ENCODE assay signal across 12 mouse cellular contexts in genomic region chr9:22814407-22815092, GRCm38 (mm10).
A peak's percentile ranks its signal among the peaks of the same experiment; 100 is the strongest.
DNase-seq lines count a peak whose midpoint lies in the region; ATAC-seq and TF ChIP-seq lines count a peak whose summit lies in the region.
"Had no signal": no experiment of that assay in that cellular context is flagged by ENCODE, and none has a peak within 500 bp of the region (broad histone marks: within the 10 kb centered on the region; RNA-seq: fewer than 3 reads in every experiment).

No protein-coding gene starts in this region.

- 43% methylated on average over 9 of the region's 9 CpGs for WGBS in kidney, embryonic 16.5 days
- WGBS in limb, embryonic 10.5 days = 38% methylated on average over 9 of the region's 9 CpGs

- no peak for TF ChIP-seq POLR2A in bone marrow macrophage, adult 2 months (IDR thresholded peaks at IDR 0.05; ENCODE audit: borderline replicate concordance, low read depth, low read length)

- H3K27ac ChIP-seq in kidney, embryonic 16.5 days (ENCODE audit: low read length) = no peak overlapping the region
- peak overlapping the region; percentile 33 for H3K27ac ChIP-seq in bone marrow macrophage, adult 2 months (ENCODE audit: insufficient read depth, low read depth, low read length)
- peak overlapping the region; percentile 66 for H3K27ac ChIP-seq in limb, embryonic 10.5 days
- H3K27ac ChIP-seq: forebrain, embryonic 13.5 days had no signal

- no peak overlapping the region for H3K9ac ChIP-seq in kidney, embryonic 16.5 days (replicated peaks; ENCODE audit: low read length)
- H3K9ac ChIP-seq: forebrain, embryonic 13.5 days had no signal

- H3K27me3 ChIP-seq in kidney, embryonic 16.5 days (ENCODE audit: insufficient read depth, low read length) = no peaks in the 10 kb centered on the region
- H3K27me3 ChIP-seq in limb, embryonic 10.5 days (ENCODE audit: low read depth, poor library complexity, severe bottlenecking) = no peaks in the 10 kb centered on the region
- H3K27me3 ChIP-seq: forebrain, embryonic 13.5 days had no signal

- 0 out of 2 replicates have a peak, but pooled peaks have one; percentile 19 for ATAC-seq in kidney, embryonic 16.5 days (ENCODE audit: low FRiP score, low TSS enrichment)
- peak; percentile 74 for ATAC-seq in common myeloid progenitor, adult 5-6 weeks (replicated peaks; ENCODE audit: low read depth, poor library complexity, severe bottlenecking)
- ATAC-seq: forebrain, embryonic 13.5 days had no signal

- H3K4me2 ChIP-seq in kidney, embryonic 16.5 days (replicated peaks; ENCODE audit: low read depth, low read length) = no peak overlapping the region
- H3K4me2 ChIP-seq: forebrain, embryonic 13.5 days had no signal

- H3K4me3 ChIP-seq in kidney, embryonic 16.5 days (ENCODE audit: low read length) = no peak overlapping the region
- peak overlapping the region; percentile 7 for H3K4me3 ChIP-seq in bone marrow macrophage, adult 2 months (ENCODE audit: insufficient read depth, low read length)
- H3K4me3 ChIP-seq in limb, embryonic 10.5 days = no peak overlapping the region
- H3K4me3 ChIP-seq: forebrain, embryonic 13.5 days had no signal

- no peaks in the 10 kb centered on the region for H3K36me3 ChIP-seq in kidney, embryonic 16.5 days (ENCODE audit: insufficient read depth, low read length)
- no peaks in the 10 kb centered on the region for H3K36me3 ChIP-seq in limb, embryonic 10.5 days

- H3K9me3 ChIP-seq in kidney, embryonic 16.5 days (ENCODE audit: low read length) = no peaks in the 10 kb centered on the region
- no peaks in the 10 kb centered on the region for H3K9me3 ChIP-seq in limb, embryonic 10.5 days (replicated peaks)
- H3K9me3 ChIP-seq: forebrain, embryonic 13.5 days had no signal

- TF ChIP-seq CTCF in bone marrow macrophage, adult 2 months (IDR thresholded peaks at IDR 0.05; ENCODE audit: low read depth, low read length) = no peak

- no peaks in the 10 kb centered on the region for H3K4me1 ChIP-seq in kidney, embryonic 16.5 days (ENCODE audit: insufficient read depth, low read length)
- H3K4me1 ChIP-seq in bone marrow macrophage, adult 2 months (ENCODE audit: control insufficient read depth, insufficient read depth, low read length) = peaks cover 19% of the 10 kb centered on the region
- H3K4me1 ChIP-seq in limb, embryonic 10.5 days = peaks cover 22% of the 10 kb centered on the region
- H3K4me1 ChIP-seq: forebrain, embryonic 13.5 days had no signal

- DNase-seq in kidney, adult 18-20 months = no peak
- DNase-seq in limb, embryonic 10.5 days (ENCODE audit: low spot score) = no peak
- DNase-seq in adrenal gland, adult 18-20 months (ENCODE audit: low spot score in 2 of 2) = no peak
- no peak for DNase-seq in thymus, postnatal 14 days
- DNase-seq: adrenal gland, postnatal 25 days; cerebellum, postnatal 10 days; right cerebral cortex, postnatal 4 days; thymus, postnatal 4 days had no signal
